Mouse (Mus musculus) thymus, postnatal 36 days (tissue): ENCODE results near the gene Rhbg.
"Not testable (repeated sequence)": the region's sequence is repeated elsewhere in the genome, so short reads cannot be mapped to it uniquely, and the experiment has no call there.

Source experiments
- DNase-seq, 2 experiments: peaks; one replicate each; pipeline ENCODE4 v3.0.0; 2022; ENCODE audit warnings: mixed read lengths in 2 of 2

Rhbg gene

DNA sequence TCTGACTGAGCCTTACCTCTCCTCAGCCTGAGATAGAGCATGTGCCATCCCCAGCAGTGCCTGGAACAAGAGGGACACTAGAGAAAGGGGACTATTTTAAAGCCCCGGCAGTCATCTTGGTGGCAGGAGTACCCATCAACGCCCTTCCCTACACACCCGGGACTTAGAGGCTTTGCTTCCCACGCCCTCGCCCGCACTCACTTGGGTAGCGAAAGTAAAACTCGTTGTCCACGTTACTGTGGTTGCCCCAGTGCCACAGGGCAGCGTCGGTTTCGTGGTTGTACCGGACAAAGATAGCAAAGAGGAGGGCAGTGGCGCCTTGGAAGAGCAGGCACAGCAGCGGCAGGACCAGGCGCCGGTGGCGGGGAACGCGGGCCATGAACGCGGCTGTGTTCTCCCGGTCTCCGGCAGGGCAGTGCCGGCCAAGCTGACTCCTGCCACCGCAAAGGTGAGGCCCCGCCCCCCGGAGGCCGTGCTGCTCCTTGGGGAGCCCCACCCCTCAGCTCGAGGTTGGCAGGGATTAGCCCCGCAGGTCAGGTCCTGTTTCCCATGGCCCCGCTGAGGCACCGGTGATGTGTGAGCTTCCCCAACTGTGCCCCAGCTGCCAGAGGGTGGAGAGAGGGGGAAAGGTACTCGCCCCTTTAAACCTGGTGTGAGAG lies at the start of gene Rhbg:
TSS of gene Rhbg (minus strand) at position 442 of the 659 bp plus-strand sequence.
- peak in 1 of 2 experiments; percentile 24 for DNase-seq

DNA sequence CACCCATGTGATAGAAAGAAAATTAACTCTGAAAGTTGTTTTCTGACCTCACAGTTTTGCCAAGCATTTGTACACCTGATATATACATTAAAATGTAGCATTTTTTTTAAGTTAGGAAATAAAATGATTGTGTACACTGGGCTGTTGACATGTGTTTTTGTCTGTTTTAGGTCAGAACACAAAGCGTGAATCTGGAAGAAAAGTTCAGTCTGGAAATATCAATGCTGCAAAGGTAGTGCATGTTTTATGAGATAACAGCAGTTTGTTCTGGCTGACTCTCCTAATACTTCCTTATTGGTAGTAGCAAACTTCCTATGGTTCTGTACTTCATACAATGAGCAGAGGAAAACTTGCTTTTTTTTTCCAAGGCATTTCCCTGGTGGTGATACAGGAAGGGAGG lies 44.7 kb upstream of the Rhbg start:
- no peak for DNase-seq

DNA sequence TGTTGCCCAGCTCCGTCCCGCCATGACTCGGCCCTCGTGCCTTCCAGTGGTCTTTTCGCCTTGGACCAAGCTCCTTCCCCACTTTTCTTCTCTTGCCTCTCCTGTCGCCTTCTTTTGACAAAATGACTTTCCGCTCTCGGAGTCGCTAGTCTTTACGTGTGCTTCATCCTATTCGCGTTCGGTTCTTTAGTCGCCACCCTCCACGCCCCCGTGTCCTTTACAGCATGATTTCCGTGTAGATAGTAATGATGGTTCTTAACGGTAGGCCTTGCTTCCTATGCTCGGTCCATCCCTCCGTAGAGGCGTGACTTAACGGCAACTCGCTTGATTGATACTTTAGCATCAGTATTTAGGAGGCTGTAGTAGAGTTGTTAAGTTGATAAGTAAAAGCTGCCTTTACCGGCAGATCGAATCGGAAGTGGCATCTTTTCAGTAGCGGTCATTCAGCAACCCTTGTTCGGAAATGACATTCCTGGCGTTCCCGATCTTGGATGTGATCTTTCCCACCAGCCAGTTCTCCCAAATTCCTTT lies 42.9 kb upstream of the Rhbg start:
- no peak for DNase-seq

GRCm38 (mm10) chr3:88296561-88297318 lies 42.2 kb upstream of the Rhbg start, which contains the start of the genes Tsacc and Cct3:
Gene Tsacc (minus strand): TSS chr3:88296999.
Gene Cct3 (plus strand): TSS chr3:88297116.
- peak; percentile 91 to 96 for DNase-seq

DNA sequence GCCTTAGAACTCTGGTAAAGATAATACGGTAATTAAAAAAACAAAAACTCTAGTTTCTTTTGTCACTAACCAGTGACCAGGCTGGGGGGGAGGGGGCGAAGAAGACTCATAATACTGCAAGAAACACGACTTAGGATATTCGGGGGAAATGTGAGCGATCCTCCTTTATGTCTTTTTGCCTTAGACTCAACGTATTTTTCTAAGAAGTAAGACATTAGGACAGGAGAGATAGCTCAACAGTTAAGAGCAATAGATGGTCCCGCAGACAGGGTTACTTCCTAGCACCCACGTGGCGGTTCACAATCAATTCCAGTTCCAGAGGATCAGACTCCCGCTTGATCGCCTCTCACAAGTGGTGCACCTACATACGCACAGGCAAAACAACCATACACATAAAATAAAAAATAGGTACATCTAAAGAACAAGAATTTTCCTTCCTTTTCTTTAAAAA lies 41.6 kb upstream of the Rhbg start:
- no peak for DNase-seq

DNA sequence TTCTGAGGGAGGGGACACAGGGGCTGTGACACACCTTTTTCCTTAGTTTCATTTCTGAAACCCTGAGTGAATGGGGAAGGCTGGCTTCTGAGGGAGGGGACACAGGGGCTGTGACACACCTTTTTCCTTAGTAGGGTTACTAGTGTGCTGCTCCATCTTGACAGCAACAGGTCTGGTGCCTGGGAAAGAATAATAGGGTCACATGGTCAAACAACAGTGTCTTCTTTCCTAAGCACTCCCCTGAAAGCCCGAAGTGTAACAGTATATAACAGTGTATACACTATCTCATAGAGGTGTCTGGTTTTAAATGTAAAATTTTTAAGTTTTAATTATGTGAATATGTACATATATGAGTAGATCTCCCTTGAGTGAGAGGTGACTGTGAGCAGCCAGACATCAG lies 40.8 kb upstream of the Rhbg start:
- not testable (repeated sequence) for DNase-seq

DNA sequence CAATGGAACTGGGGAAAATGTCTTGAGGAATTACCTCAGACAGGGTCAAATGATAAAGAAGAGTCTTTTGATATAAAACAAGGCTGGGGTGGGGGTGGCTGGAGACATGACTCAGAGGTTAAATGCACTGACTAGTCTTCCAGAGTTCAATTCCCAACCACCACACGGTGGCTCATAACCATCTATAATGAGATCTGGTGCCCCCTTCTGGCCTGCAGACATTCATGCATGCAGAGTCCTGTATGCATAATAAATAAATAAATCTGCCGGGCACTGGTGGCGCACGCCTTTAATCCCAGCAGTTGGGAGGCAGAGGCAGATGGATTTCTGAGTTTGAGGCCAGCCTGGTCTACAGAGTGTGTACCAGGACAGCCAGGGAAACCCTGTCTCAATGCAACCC lies 37.5 kb upstream of the Rhbg start:
- peak; percentile 18 to 26 for DNase-seq

- DNase-seq = not testable (repeated sequence)
Observed at GRCm38 (mm10) chr3:88288133-88288713, 33.7 kb upstream of the Rhbg start.

DNA sequence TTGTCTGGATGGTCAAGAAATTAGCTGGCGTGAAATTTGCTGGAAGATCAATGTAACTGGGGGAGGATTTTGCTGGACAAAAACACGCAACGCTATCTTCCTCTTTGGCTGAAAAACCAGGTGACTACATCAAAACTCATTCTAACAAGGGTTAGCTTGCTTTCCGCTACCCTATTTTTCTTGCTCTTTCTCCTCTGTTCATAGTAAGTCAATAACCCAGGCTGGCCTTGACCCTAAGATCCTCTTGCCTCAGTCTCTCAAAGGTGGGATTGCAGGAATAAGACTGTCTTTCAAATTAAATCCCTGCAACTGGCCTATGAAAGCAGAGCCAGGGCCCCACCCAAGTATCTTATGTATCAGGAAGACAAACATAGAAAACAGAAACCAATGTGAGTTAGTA lies 32.6 kb upstream of the Rhbg start, which contains the start of gene Gm38392:
TSS of gene Gm38392 (minus strand) at position 101 of the 400 bp plus-strand sequence.
- DNase-seq = no peak

GRCm38 (mm10) chr3:88285565-88285895 lies 31.0 kb upstream of the Rhbg start:
- DNase-seq = not testable (repeated sequence)

GRCm38 (mm10) chr3:88284815-88285564 lies 30.5 kb upstream of the Rhbg start:
- DNase-seq = not testable (repeated sequence)

DNA sequence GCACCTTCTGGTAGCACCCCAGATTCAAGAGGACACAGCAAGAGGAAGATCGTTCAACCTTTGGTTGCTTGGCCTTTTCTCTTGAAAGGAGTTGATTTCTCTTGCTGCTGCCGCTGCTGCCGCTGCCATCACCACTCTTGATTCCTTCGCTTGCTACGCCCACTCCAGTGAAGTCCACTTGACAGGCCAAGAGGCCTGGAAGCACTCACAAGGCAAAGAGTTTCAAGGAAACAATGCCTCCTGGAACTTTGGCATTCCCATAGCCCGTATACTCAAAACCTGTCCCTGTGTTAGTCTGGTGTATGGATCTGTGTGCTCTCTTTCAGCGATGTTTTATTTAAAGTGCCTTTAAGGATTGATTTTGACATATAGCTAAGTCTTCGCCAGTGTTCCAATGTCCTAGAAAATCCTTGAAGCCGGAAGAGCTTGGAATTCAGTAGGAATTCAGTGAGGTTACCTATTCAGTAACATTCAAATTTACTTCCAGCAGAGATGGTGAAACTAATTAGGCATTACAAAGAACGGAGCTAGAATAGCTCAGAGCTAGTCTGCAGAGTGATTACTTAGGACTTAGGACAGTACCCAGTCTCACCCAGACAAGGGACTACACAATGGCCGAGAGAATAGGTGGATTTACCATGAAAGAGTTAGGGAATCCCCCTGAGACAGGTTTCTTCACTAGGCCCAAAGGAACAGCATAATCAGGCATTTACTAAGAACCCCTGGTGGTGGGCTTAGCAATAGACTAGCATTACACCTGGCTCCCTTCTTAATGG lies 26.8 kb upstream of the Rhbg start:
- DNase-seq = not testable (repeated sequence)

- DNase-seq = no peak
Observed at GRCm38 (mm10) chr3:88280035-88280434, 25.5 kb upstream of the Rhbg start.

DNA sequence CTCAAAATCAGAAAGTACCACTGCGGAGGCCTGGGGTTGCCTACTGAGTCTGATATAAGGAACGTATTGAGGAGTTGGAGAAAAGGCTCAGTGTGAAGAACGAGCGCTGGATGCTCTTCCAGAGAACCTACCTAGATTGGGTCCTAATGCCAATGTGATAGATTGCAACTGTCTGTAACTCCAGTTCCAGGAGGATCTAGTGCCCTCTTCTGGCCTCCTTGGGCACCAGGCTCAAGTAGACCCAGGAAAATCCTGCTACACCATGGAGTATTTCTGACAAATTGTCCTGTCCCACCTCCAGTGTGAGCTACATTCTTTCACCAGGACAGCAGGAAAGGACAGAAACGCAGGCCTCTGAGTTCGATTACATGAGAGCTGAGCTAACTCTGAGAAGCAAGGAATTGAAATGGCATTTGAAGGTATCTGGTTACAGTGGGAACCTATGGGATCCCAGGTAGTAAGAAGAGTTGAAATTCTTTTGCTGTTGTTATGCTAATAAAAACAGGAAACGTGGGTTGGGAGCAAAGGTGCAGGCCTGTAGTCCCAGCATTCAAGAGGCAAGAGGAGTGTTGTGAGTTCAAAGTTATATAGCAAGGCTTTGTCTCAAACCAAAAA lies 22.1 kb upstream of the Rhbg start:
- DNase-seq = no peak

DNA sequence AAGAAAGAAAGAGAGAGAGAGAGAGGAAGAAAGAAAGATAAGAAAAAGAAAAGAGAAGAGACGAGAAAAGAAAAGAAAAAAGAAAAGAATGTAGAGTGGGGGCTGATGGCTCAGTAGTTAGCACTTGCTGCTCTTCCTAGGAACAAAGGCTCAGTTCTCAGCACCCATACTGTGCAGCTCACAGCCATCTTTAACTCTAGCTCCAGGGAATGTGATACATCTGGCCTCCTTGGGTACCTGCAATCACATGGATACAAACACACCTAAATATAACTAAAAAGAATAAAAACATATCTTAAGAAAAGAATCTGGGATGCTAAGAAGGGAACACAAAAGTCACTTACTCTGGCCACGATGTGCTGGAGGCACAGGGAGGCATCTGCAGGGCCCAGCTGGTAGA lies 21.6 kb upstream of the Rhbg start:
- DNase-seq = no peak

- DNase-seq = no peak
Observed at GRCm38 (mm10) chr3:88274002-88274401, 19.5 kb upstream of the Rhbg start.

- no peak for DNase-seq
Observed at GRCm38 (mm10) chr3:88271859-88272258, 17.4 kb upstream of the Rhbg start.

GRCm38 (mm10) chr3:88271298-88271697 lies 16.8 kb upstream of the Rhbg start:
- not testable (repeated sequence) for DNase-seq

- no peak for DNase-seq
Observed at GRCm38 (mm10) chr3:88268991-88269390, 14.5 kb upstream of the Rhbg start.

DNA sequence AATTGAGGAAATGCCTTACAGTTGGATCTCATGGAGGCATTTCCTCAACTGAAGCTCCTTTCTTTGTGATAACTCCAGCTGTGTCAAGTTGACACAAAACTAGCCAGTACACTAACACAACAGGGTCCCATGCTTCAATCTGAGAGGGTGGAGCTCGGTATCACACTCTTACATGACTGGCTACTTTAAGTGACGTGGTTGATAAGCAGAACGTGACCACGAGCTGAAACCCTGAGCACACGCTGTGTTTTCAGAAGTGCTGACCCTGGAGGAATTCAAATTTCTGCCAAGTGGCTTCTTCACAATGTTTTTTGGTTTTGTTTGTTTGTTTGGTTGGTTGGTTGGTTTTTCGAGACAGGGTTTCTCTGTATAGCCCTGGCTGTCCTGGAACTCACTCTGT lies 13.5 kb upstream of the Rhbg start:
- not testable (repeated sequence) for DNase-seq

GRCm38 (mm10) chr3:88262346-88262745 lies 7.8 kb upstream of the Rhbg start:
- DNase-seq = no peak
